Mouse (Mus musculus): ENCODE results near the gene Man1c1. TPM values are rescaled to one million over a fixed set of nuclear protein-coding genes. Genes with fewer than 3 reads are reported as not detected.

The Man1c1 gene
- polyA plus RNA-seq, 1 experiment: 10.7 TPM

GRCm38 (mm10) chr4:134615929-134616625 is 88.0 kb downstream of the Man1c1 start:
- peak; percentile 79 for DNase-seq (ENCODE audit: low read depth)
- TF ChIP-seq CTCF (IDR thresholded peaks at IDR 0.05; ENCODE audit: borderline replicate concordance, extremely low read depth, insufficient read depth, insufficient read length) (no peak), POLR2A (IDR thresholded peaks at IDR 0.05; ENCODE audit: borderline replicate concordance, extremely low read depth, insufficient read depth, insufficient read length, poor library complexity, severe bottlenecking) (no peak)

GRCm38 (mm10) chr4:134612070-134612667 is 91.9 kb downstream of the Man1c1 start:
- no peak for TF ChIP-seq POLR2A (IDR thresholded peaks at IDR 0.05; ENCODE audit: borderline replicate concordance, extremely low read depth, insufficient read depth, insufficient read length, poor library complexity, severe bottlenecking)
- no peak for TF ChIP-seq CTCF (IDR thresholded peaks at IDR 0.05; ENCODE audit: borderline replicate concordance, extremely low read depth, insufficient read depth, insufficient read length)

GRCm38 (mm10) chr4:134610616-134611015 is 93.5 kb downstream of the Man1c1 start:
- DNase-seq (ENCODE audit: low read depth): no peak
- TF ChIP-seq CTCF (IDR thresholded peaks at IDR 0.05; ENCODE audit: borderline replicate concordance, extremely low read depth, insufficient read depth, insufficient read length) (no peak), POLR2A (IDR thresholded peaks at IDR 0.05; ENCODE audit: borderline replicate concordance, extremely low read depth, insufficient read depth, insufficient read length, poor library complexity, severe bottlenecking) (no peak)

More at GRCm38 (mm10) chr4:134612070-134612667, 91.9 kb downstream of the Man1c1 start:
- no peak for DNase-seq (ENCODE audit: low read depth)

- no peak for DNase-seq (ENCODE audit: low read depth)
- TF ChIP-seq CTCF (IDR thresholded peaks at IDR 0.05; ENCODE audit: borderline replicate concordance, extremely low read depth, insufficient read depth, insufficient read length) (no peak), POLR2A (IDR thresholded peaks at IDR 0.05; ENCODE audit: borderline replicate concordance, extremely low read depth, insufficient read depth, insufficient read length, poor library complexity, severe bottlenecking) (no peak)
Observed at GRCm38 (mm10) chr4:134607679-134608078, 96.4 kb downstream of the Man1c1 start.

- TF ChIP-seq CTCF (IDR thresholded peaks at IDR 0.05; ENCODE audit: borderline replicate concordance, extremely low read depth, insufficient read depth, insufficient read length) (no peak), POLR2A (IDR thresholded peaks at IDR 0.05; ENCODE audit: borderline replicate concordance, extremely low read depth, insufficient read depth, insufficient read length, poor library complexity, severe bottlenecking) (no peak)
- DNase-seq (ENCODE audit: low read depth): peak; percentile 86
Observed at GRCm38 (mm10) chr4:134606054-134606453, 98.0 kb downstream of the Man1c1 start.

GRCm38 (mm10) chr4:134604472-134604871 is 99.6 kb downstream of the Man1c1 start:
- DNase-seq (ENCODE audit: low read depth): no peak
- TF ChIP-seq POLR2A (IDR thresholded peaks at IDR 0.05; ENCODE audit: borderline replicate concordance, extremely low read depth, insufficient read depth, insufficient read length, poor library complexity, severe bottlenecking): no peak
- TF ChIP-seq CTCF (IDR thresholded peaks at IDR 0.05; ENCODE audit: borderline replicate concordance, extremely low read depth, insufficient read depth, insufficient read length): no peak

- DNase-seq (ENCODE audit: low read depth): no peak
- TF ChIP-seq CTCF (IDR thresholded peaks at IDR 0.05; ENCODE audit: borderline replicate concordance, extremely low read depth, insufficient read depth, insufficient read length): no peak
- no peak for TF ChIP-seq POLR2A (IDR thresholded peaks at IDR 0.05; ENCODE audit: borderline replicate concordance, extremely low read depth, insufficient read depth, insufficient read length, poor library complexity, severe bottlenecking)
Observed at GRCm38 (mm10) chr4:134603553-134603952, 100.5 kb downstream of the Man1c1 start.

GRCm38 (mm10) chr4:134602610-134603009 is 101.5 kb downstream of the Man1c1 start:
- TF ChIP-seq CTCF (IDR thresholded peaks at IDR 0.05; ENCODE audit: borderline replicate concordance, extremely low read depth, insufficient read depth, insufficient read length) (no peak), POLR2A (IDR thresholded peaks at IDR 0.05; ENCODE audit: borderline replicate concordance, extremely low read depth, insufficient read depth, insufficient read length, poor library complexity, severe bottlenecking) (no peak)
- DNase-seq (ENCODE audit: low read depth): no peak

- TF ChIP-seq POLR2A (IDR thresholded peaks at IDR 0.05; ENCODE audit: borderline replicate concordance, extremely low read depth, insufficient read depth, insufficient read length, poor library complexity, severe bottlenecking): no peak
- no peak for TF ChIP-seq CTCF (IDR thresholded peaks at IDR 0.05; ENCODE audit: borderline replicate concordance, extremely low read depth, insufficient read depth, insufficient read length)
- DNase-seq (ENCODE audit: low read depth): no peak
Observed at GRCm38 (mm10) chr4:134601981-134602380, 102.1 kb downstream of the Man1c1 start.

GRCm38 (mm10) chr4:134601404-134601803 is 102.7 kb downstream of the Man1c1 start:
- TF ChIP-seq POLR2A (IDR thresholded peaks at IDR 0.05; ENCODE audit: borderline replicate concordance, extremely low read depth, insufficient read depth, insufficient read length, poor library complexity, severe bottlenecking) (no peak), CTCF (IDR thresholded peaks at IDR 0.05; ENCODE audit: borderline replicate concordance, extremely low read depth, insufficient read depth, insufficient read length) (no peak)
- DNase-seq (ENCODE audit: low read depth): no peak

GRCm38 (mm10) chr4:134600777-134601176 is 103.3 kb downstream of the Man1c1 start:
- no peak for DNase-seq (ENCODE audit: low read depth)
- no peak for TF ChIP-seq CTCF (IDR thresholded peaks at IDR 0.05; ENCODE audit: borderline replicate concordance, extremely low read depth, insufficient read depth, insufficient read length)
- no peak for TF ChIP-seq POLR2A (IDR thresholded peaks at IDR 0.05; ENCODE audit: borderline replicate concordance, extremely low read depth, insufficient read depth, insufficient read length, poor library complexity, severe bottlenecking)

GRCm38 (mm10) chr4:134600060-134600459 is 104.0 kb downstream of the Man1c1 start:
- DNase-seq (ENCODE audit: low read depth): no peak
- TF ChIP-seq CTCF (IDR thresholded peaks at IDR 0.05; ENCODE audit: borderline replicate concordance, extremely low read depth, insufficient read depth, insufficient read length): no peak
- no peak for TF ChIP-seq POLR2A (IDR thresholded peaks at IDR 0.05; ENCODE audit: borderline replicate concordance, extremely low read depth, insufficient read depth, insufficient read length, poor library complexity, severe bottlenecking)

All from brain, embryonic 14.5 days (tissue).